Mouse (Mus musculus): ENCODE measurements around the gene Pth2. TPM values are rescaled to one million over a fixed set of nuclear protein-coding genes. Genes with fewer than 3 reads are reported as not detected.

Pth2 gene
- total and polyA plus RNA-seq, 3 experiments, result not detected

DNA sequence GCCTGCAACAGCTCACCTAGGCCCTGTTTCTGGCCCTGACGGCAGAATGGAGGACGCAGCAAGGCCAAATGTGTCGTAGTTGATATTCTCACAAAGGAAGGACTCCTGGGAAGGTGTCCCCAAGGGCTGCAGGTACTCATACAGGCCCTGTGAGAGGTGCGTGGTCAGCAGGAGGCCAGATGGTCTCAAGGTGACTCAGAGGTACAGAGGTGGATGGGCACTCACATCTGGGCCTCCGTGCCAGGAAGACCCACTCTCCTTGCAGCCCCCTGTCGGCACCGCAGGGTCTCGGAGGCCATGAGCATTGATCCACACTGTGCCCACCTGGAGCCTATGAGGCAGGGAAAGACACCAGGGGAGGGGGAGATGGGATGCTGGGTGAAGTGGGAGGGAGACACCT lies 35.3 kb upstream of the Pth2 start:
- Histone ChIP-seq H3K9me3 (replicated peaks; ENCODE audit: insufficient read depth, low read length) (no peaks in the 10 kb centered on the region), H3K36me3 (ENCODE audit: control insufficient read depth in 1 of 2, insufficient read depth in 2 of 2, low read length in 2 of 2) (no peaks in the 10 kb centered on the region; a peak in 1 of 4 replicates), H3K79me2 (ENCODE audit: control insufficient read depth, insufficient read depth, low read length, poor library complexity) (no peaks in the 10 kb centered on the region), H3K4me3 (ENCODE audit: control insufficient read depth in 1 of 2, insufficient read depth in 1 of 2, low read depth in 2 of 2, low read length in 2 of 2) (no peak overlapping the region), H3K27ac (ENCODE audit: control insufficient read depth, low read depth, low read length) (no peak overlapping the region), H3K4me1 (ENCODE audit: control insufficient read depth in 1 of 2, insufficient read depth in 2 of 2, low read length in 2 of 2) (no peaks in the 10 kb centered on the region), H3K27me3 (ENCODE audit: control insufficient read depth in 1 of 2, insufficient read depth in 2 of 2, low read length in 2 of 2) (no peaks in the 10 kb centered on the region), H3K9ac (ENCODE audit: control insufficient read depth, low read depth, low read length, poor library complexity, severe bottlenecking) (no peak overlapping the region)
- no peak for DNase-seq (ENCODE audit: low read depth, low spot score)
- TF ChIP-seq CHD2 (IDR thresholded peaks at IDR 0.05; ENCODE audit: low read length), result no peak
- no peak for TF ChIP-seq E2F4 (IDR thresholded peaks at IDR 0.05; ENCODE audit: borderline replicate concordance, low read depth, low read length)
- no peak for TF ChIP-seq RCOR1 (IDR thresholded peaks at IDR 0.05; ENCODE audit: low read depth, low read length)
- TF ChIP-seq MAFK (IDR thresholded peaks at IDR 0.05; ENCODE audit: borderline replicate concordance, low read depth, low read length), result no peak
- no peak for TF ChIP-seq ELF1 (IDR thresholded peaks at IDR 0.05; ENCODE audit: low read depth, low read length)
- TF ChIP-seq SMC3 (IDR thresholded peaks at IDR 0.05; ENCODE audit: low read depth, low read length), result no peak
- TF ChIP-seq SIN3A (IDR thresholded peaks at IDR 0.05; ENCODE audit: low read length), result no peak
- no peak for TF ChIP-seq MAZ (IDR thresholded peaks at IDR 0.05; ENCODE audit: low read depth, low read length)
- TF ChIP-seq POLR2A (IDR thresholded peaks at IDR 0.05; ENCODE audit: control insufficient read depth in 1 of 2, insufficient read depth in 1 of 2, low read depth in 1 of 2, low read length in 2 of 2, poor library complexity in 1 of 2), result no peak
- TF ChIP-seq USF1 (IDR thresholded peaks at IDR 0.05; ENCODE audit: low read depth, low read length), result no peak
- no peak for TF ChIP-seq TAL1 (IDR thresholded peaks at IDR 0.05; ENCODE audit: low read length)
- no peak for TF ChIP-seq POLR2AphosphoS5 (IDR thresholded peaks at IDR 0.05; ENCODE audit: borderline replicate concordance, low read depth, low read length)
- no peak for TF ChIP-seq MYC (IDR thresholded peaks at IDR 0.05; ENCODE audit: low read depth, low read length)
- TF ChIP-seq JUND (IDR thresholded peaks at IDR 0.05; ENCODE audit: low read depth, low read length), result no peak
- TF ChIP-seq CHD1 (IDR thresholded peaks at IDR 0.05; ENCODE audit: low read depth, low read length), result no peak

- H3K79me2 ChIP-seq (ENCODE audit: control insufficient read depth, insufficient read depth, low read length, poor library complexity), result no peaks in the 10 kb centered on the region
- no peak for DNase-seq (ENCODE audit: low read depth, low spot score)
- H3K27me3 ChIP-seq (ENCODE audit: control insufficient read depth in 1 of 2, insufficient read depth in 2 of 2, low read length in 2 of 2), result no peaks in the 10 kb centered on the region
- no peak overlapping the region for H3K4me3 ChIP-seq (ENCODE audit: control insufficient read depth in 1 of 2, insufficient read depth in 1 of 2, low read depth in 2 of 2, low read length in 2 of 2)
- TF ChIP-seq MYC (IDR thresholded peaks at IDR 0.05; ENCODE audit: low read depth, low read length) (no peak), GABPA (IDR thresholded peaks at IDR 0.05; ENCODE audit: low read depth, low read length) (no peak), MXI1 (IDR thresholded peaks at IDR 0.05; ENCODE audit: low read depth, low read length) (no peak), POLR2AphosphoS2 (IDR thresholded peaks at IDR 0.05; ENCODE audit: low read length) (no peak), MAFK (IDR thresholded peaks at IDR 0.05; ENCODE audit: borderline replicate concordance, low read depth, low read length) (no peak), NRF1 (IDR thresholded peaks at IDR 0.05; ENCODE audit: insufficient read depth, low read depth, low read length, poor library complexity, severe bottlenecking) (no peak), JUND (IDR thresholded peaks at IDR 0.05; ENCODE audit: low read depth, low read length) (no peak), TBP (IDR thresholded peaks at IDR 0.05; ENCODE audit: low read depth, low read length) (no peak), POLR2AphosphoS5 (IDR thresholded peaks at IDR 0.05; ENCODE audit: borderline replicate concordance, low read depth, low read length) (no peak), BHLHE40 (IDR thresholded peaks at IDR 0.05; ENCODE audit: borderline replicate concordance, low read depth, low read length) (no peak), MEF2A (IDR thresholded peaks at IDR 0.05; ENCODE audit: extremely low read depth, insufficient replicate concordance, low read depth, low read length, poor library complexity, severe bottlenecking) (no peak)
- no peaks in the 10 kb centered on the region; a peak in 1 of 4 replicates for H3K36me3 ChIP-seq (ENCODE audit: control insufficient read depth in 1 of 2, insufficient read depth in 2 of 2, low read length in 2 of 2)
- H3K9me3 ChIP-seq (replicated peaks; ENCODE audit: insufficient read depth, low read length), result no peaks in the 10 kb centered on the region
- H3K9ac ChIP-seq (ENCODE audit: control insufficient read depth, low read depth, low read length, poor library complexity, severe bottlenecking), result no peak overlapping the region
- no peak overlapping the region for H3K27ac ChIP-seq (ENCODE audit: control insufficient read depth, low read depth, low read length)
- H3K4me1 ChIP-seq (ENCODE audit: control insufficient read depth in 1 of 2, insufficient read depth in 2 of 2, low read length in 2 of 2), result no peaks in the 10 kb centered on the region
Observed at GRCm38 (mm10) chr7:45147267-45147666, 33.5 kb upstream of the Pth2 start.

Measured in MEL (cell line).